Mouse (Mus musculus): Measurements from ENCODE around the gene 4930522L14Rik.
"Not testable (repeated sequence)": the region's sequence is repeated elsewhere in the genome, so short reads cannot be mapped to it uniquely, and the experiment has no call there.

DNA sequence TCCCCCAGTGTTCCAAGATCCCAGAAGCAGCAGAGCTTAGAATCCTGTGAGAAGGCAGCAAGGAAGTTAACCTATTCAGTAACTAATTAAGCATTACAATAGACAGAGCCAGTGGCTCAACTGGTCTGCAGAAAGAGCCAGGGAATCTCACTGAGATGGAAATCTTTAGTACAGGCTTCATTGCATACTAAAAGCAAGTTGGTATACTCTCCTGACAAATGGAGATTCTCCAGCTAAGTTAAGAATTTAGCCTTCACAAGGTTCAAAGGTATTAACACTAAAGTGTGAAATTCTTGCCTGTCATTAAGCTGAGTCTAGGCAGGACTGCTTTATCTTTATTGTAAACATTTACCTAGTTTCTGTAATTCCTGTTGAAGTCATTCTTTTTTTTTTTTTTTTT, 49.8 kb upstream of the 4930522L14Rik start:
- not testable (repeated sequence) for TF ChIP-seq CTCF (IDR thresholded peaks at IDR 0.05; ENCODE audit: control insufficient read depth, insufficient read depth, insufficient replicate concordance, low read depth, low read length); POLR2A (IDR thresholded peaks at IDR 0.05; ENCODE audit: control insufficient read depth, low read depth, low read length)
